Mouse (Mus musculus): ENCODE measurements at regions not wholly inside any gene's neighbourhood (a gene's known extent, or its start where the extent isn't known, plus 50 kb on each side); places are given as distances from the start of the nearest gene placed in this dataset.

DNA sequence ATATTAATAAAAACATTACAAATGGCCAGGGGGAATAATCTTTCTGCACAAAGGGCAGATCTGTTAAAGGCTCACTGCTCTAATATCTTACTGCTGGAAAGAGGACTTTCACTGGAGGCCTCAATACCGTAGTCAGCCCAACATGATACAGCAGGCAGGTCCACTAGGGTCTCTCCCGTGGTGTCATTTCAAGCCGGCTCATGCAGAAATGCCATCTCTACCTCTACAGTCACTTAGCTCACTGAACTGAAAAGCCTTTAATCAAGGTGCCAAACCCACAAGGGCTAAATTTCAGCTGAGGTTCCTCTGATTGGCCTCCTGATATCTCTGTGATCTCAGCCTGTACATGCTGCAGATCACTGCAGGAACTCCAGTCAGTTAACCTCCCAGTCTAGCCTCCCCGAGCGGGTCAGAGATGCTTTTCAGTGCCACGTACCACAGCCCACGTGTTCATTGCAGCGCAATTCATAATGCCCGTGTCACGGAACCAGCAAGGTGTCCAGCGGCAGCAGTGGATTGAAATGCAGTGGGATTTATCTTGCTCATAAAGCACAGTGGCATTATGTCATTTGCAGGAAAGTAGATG, 90.4 kb upstream of the Lsm6 start:
- TF ChIP-seq CTCF (conservative IDR thresholded peaks at IDR 0.05; ENCODE audit: insufficient read depth, insufficient read length, low read depth, low read length) (no peak), POLR2A (IDR thresholded peaks at IDR 0.05; ENCODE audit: low read depth, low read length) (no peak)

All from kidney, adult 2 months (tissue).